Mouse (Mus musculus): ENCODE measurements around the gene Ceacam11.
"Not testable (repeated sequence)": the region's sequence is repeated elsewhere in the genome, so short reads cannot be mapped to it uniquely, and the experiment has no call there.

The Ceacam11 gene

GRCm38 (mm10) chr7:17971824-17972223 lies at the start of gene Ceacam11:
Ceacam11 (plus strand) TSS chr7:17972124.
- Histone ChIP-seq H3K36me3 (ENCODE audit: insufficient read depth, low read length) (no peaks in the 10 kb centered on the region), H3K9me3 (ENCODE audit: low read length) (no peaks in the 10 kb centered on the region), H3K4me3 (replicated peaks; ENCODE audit: low read length) (no peak within 1 kb of the TSS), H3K27me3 (ENCODE audit: insufficient read depth, low read length) (no peaks in the 10 kb centered on the region), H3K4me1 (replicated peaks; ENCODE audit: low read depth, low read length) (no peaks in the 10 kb centered on the region)
- TF ChIP-seq NANOG (IDR thresholded peaks at IDR 0.05; ENCODE audit: borderline replicate concordance, low read length) (no peak), POU5F1 (IDR thresholded peaks at IDR 0.05; ENCODE audit: borderline replicate concordance, low read length) (no peak), CTCF (conservative IDR thresholded peaks at IDR 0.05; ENCODE audit: low read length) (no peak)

GRCm38 (mm10) chr7:18001131-18001530 lies 29.2 kb downstream of the Ceacam11 start:
- not testable (repeated sequence) for H3K27me3 ChIP-seq (ENCODE audit: insufficient read depth, low read length); H3K4me3 ChIP-seq (replicated peaks; ENCODE audit: low read length); H3K4me1 ChIP-seq (replicated peaks; ENCODE audit: low read depth, low read length); H3K36me3 ChIP-seq (ENCODE audit: insufficient read depth, low read length)
- peak; percentile 82 for TF ChIP-seq NANOG (IDR thresholded peaks at IDR 0.05; ENCODE audit: borderline replicate concordance, low read length)
- peaks cover 18% of the 10 kb centered on the region for H3K9me3 ChIP-seq (ENCODE audit: low read length)

- H3K27me3 ChIP-seq (ENCODE audit: insufficient read depth, low read length) = no peaks in the 10 kb centered on the region
- H3K9me3 ChIP-seq (ENCODE audit: low read length) = peaks cover 2% of the 10 kb centered on the region; the same call in 1 of the 2 replicates
- H3K36me3 ChIP-seq (ENCODE audit: insufficient read depth, low read length) = no peaks in the 10 kb centered on the region
- H3K4me1 ChIP-seq (replicated peaks; ENCODE audit: low read depth, low read length) = peaks cover 8% of the 10 kb centered on the region
- H3K4me3 ChIP-seq (replicated peaks; ENCODE audit: low read length) = no peak within 1 kb of the TSS
- TF ChIP-seq CTCF (conservative IDR thresholded peaks at IDR 0.05; ENCODE audit: low read length) (no peak), NANOG (IDR thresholded peaks at IDR 0.05; ENCODE audit: borderline replicate concordance, low read length) (no peak), POU5F1 (IDR thresholded peaks at IDR 0.05; ENCODE audit: borderline replicate concordance, low read length) (no peak)
Measured at GRCm38 (mm10) chr7:18009589-18009988, 37.7 kb downstream of the Ceacam11 start, which contains the start of gene Ceacam13. Ceacam13 (plus strand) TSS chr7:18009889.

Data from E14TG2a.4 (cell line).